Mouse (Mus musculus): ENCODE measurements at regions not wholly inside any gene's neighbourhood (a gene's known extent, or its start where the extent isn't known, plus 50 kb on each side); places are given as distances from the start of the nearest gene placed in this dataset.

DNA sequence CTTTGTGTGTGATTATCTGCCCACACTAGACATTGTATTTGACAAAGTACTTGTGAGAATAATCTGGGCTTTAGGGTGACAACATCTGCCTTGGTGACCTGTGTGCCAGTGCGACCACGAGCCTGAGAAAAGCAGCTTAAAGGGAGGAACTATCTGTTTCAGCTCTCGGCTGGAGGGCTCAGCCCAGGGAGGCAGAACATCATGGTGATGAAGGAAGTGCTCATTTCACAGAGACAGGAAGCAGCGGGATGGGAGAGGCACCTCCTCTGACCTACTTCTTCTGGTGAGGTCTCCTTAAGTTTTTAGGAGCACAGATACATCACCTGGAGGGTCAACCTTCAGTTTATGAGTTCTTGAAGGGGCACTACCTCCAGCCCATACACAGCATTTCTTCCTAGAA lies 89.8 kb downstream of the Kif26a start:
- H3K4me1 ChIP-seq: peaks cover 73% of the 10 kb centered on the region
- H3K4me2 ChIP-seq: no peak overlapping the region

DNA sequence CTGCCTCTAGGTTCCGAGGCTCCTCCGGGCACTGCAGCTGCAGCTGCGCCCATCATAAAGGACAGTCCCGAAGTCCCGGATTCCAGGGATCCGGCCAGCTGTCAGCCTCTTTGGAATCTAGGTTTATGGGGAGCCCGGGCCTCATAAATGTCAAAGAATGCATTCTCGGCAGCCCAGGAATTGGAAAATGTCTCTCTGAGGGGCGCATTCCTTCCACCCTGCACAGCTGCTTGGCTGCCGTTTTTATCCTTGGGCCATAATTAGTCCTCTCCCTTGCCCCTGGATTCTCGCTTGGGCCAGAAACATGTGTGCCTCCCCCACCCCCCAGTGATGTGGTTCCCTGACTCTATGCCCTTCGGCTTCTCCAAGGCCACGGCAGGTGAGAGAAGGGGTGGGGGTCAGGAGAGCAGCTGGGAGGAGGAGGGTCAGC lies 91.1 kb downstream of the Kif26a start:
- no peaks in the 10 kb centered on the region for H3K9me3 ChIP-seq (replicated peaks)
- H3K4me1 ChIP-seq: peaks cover 76% of the 10 kb centered on the region
- 59% methylated on average over 13 of the region's 13 CpGs for WGBS
- H3K36me3 ChIP-seq (ENCODE audit: poor library complexity, severe bottlenecking): no peaks in the 10 kb centered on the region
- no peak overlapping the region for H3K4me3 ChIP-seq
- H3K9ac ChIP-seq: no peak overlapping the region
- H3K4me2 ChIP-seq: no peak overlapping the region
- H3K27me3 ChIP-seq: no peaks in the 10 kb centered on the region
- H3K27ac ChIP-seq: no peak overlapping the region
- no peak for ATAC-seq

More for the DNA sequence above, 89.8 kb downstream of the Kif26a start:
- 49% methylated on average over 4 of the region's 4 CpGs for WGBS
- ATAC-seq: no peak
- no peak overlapping the region for H3K27ac ChIP-seq
- H3K9me3 ChIP-seq (replicated peaks): no peaks in the 10 kb centered on the region
- no peak overlapping the region for H3K9ac ChIP-seq
- H3K27me3 ChIP-seq: no peaks in the 10 kb centered on the region
- no peak overlapping the region for H3K4me3 ChIP-seq
- H3K36me3 ChIP-seq (ENCODE audit: poor library complexity, severe bottlenecking): no peaks in the 10 kb centered on the region

DNA sequence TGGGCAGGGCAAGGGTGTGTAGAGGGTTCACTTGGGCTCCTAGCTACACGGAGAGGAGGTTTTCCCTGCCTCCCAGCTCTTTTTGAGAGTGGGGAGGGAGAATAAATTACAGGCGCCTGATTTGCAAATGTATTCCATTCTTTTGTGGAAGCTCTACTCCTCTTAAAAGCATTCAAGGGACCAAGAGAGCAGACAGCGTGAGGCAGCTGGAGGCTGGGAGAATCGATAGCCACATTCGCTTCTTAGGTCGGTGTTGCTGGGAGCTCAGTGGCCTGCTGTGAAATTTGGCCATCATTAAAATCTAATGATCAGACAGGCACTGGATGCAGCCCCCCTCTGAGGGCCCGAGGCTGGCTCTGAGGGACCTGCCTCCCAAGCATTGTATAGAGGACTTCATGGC lies 92.8 kb downstream of the Kif26a start:
- no peak overlapping the region for H3K4me3 ChIP-seq
- no peak overlapping the region; the same call in 1 of the 2 replicates for H3K4me2 ChIP-seq
- no peaks in the 10 kb centered on the region for H3K36me3 ChIP-seq (ENCODE audit: poor library complexity, severe bottlenecking)
- peaks cover 83% of the 10 kb centered on the region for H3K4me1 ChIP-seq
- H3K27me3 ChIP-seq: no peaks in the 10 kb centered on the region
- H3K27ac ChIP-seq: peak overlapping the region; percentile 90
- peak; percentile 43; the same call in 1 of the 2 replicates for ATAC-seq
- H3K9me3 ChIP-seq (replicated peaks): no peaks in the 10 kb centered on the region
- WGBS: 4% methylated on average over 7 of the region's 7 CpGs
- H3K9ac ChIP-seq: peak overlapping the region; percentile 14

DNA sequence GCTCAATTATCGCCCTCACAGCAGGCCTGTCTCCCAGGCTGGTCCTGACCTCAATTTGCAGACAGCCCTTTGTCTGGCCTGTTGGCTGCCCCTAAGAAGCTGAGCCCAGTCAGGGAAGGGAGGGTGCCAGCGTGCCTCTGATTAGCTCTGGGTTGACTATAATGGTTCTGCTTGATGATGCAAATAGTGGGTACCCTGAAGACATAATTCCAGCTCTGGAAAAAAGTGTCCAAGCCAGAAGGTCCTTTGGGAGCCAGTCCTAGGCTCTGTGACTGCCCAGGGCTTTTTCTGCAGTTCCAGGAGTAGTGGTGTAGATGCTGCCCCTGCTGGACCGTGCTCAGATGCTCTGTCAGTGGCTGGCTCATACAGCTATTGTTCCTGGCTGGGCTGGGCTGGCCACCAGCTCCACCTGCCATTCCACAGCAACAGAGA lies 95.7 kb downstream of the Kif26a start:
- H3K27ac ChIP-seq: peak overlapping the region; percentile 79
- WGBS: 1% methylated on average over 3 of the region's 3 CpGs
- H3K27me3 ChIP-seq: no peaks in the 10 kb centered on the region
- no peak overlapping the region for H3K9ac ChIP-seq
- H3K9me3 ChIP-seq (replicated peaks): no peaks in the 10 kb centered on the region
- peak; percentile 67 for ATAC-seq
- H3K4me1 ChIP-seq: peaks cover 68% of the 10 kb centered on the region
- no peak overlapping the region for H3K4me2 ChIP-seq
- no peak overlapping the region for H3K4me3 ChIP-seq
- H3K36me3 ChIP-seq (ENCODE audit: poor library complexity, severe bottlenecking): no peaks in the 10 kb centered on the region

DNA sequence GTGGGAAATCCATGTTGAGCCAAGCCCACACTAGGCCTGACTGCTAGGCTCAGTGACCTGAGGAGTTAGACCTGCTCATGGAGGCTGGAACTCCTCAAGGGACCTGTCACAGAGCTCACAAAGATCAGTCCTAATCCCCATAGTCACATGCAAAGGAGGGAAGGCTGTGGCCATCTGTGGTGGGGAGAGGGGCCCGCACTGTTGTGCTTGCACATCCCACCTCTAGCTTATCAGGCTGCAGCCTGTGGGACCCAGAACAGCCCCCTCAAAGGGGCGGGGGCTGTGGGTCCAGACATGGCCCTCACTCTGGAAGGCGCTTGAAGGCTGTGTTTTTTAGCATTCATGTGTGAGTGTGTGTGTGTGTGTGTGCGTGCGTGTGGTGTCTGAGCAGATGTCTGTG lies 97.2 kb downstream of the Kif26a start:
- no peak for ATAC-seq
- no peak overlapping the region for H3K27ac ChIP-seq

DNA sequence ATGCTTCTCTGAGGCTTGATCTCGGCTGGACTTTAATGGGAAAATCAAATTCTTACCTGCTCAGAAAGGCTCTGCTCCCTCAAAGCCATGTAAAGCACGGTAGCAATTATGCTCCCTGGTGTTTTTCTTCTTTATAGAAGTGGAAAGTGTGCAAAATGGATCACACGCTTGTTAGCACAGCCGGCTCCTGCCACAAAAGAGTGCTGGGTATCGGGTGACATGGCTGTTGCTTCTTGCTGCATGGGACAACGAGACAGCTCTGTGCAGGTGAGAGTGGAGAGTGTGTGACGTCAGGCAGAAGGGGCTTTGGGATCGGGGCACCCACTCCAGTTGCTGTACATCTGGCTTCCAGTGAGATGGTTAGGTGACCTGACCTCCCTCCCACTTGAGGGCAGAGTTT lies 104.9 kb downstream of the Kif26a start:
- Histone ChIP-seq H3K4me2 (no peak overlapping the region), H3K4me1 (peaks cover 17% of the 10 kb centered on the region), H3K36me3 (ENCODE audit: poor library complexity, severe bottlenecking) (no peaks in the 10 kb centered on the region), H3K9me3 (replicated peaks) (no peaks in the 10 kb centered on the region; the same call in 1 of the 2 replicates), H3K9ac (no peak overlapping the region), H3K27me3 (no peaks in the 10 kb centered on the region; the same call in 1 of the 2 replicates), H3K4me3 (no peak overlapping the region), H3K27ac (no peak overlapping the region)
- WGBS: 44% methylated on average over 8 of the region's 8 CpGs
- no peak for ATAC-seq

More for the DNA sequence above, 97.2 kb downstream of the Kif26a start:
- Histone ChIP-seq H3K4me2 (no peak overlapping the region), H3K27me3 (no peaks in the 10 kb centered on the region; the same call in 1 of the 2 replicates), H3K4me3 (no peak overlapping the region), H3K36me3 (ENCODE audit: poor library complexity, severe bottlenecking) (no peaks in the 10 kb centered on the region), H3K9ac (no peak overlapping the region), H3K9me3 (replicated peaks) (no peaks in the 10 kb centered on the region), H3K4me1 (peaks cover 53% of the 10 kb centered on the region)
- WGBS: 76% methylated on average over 5 of the region's 5 CpGs

DNA sequence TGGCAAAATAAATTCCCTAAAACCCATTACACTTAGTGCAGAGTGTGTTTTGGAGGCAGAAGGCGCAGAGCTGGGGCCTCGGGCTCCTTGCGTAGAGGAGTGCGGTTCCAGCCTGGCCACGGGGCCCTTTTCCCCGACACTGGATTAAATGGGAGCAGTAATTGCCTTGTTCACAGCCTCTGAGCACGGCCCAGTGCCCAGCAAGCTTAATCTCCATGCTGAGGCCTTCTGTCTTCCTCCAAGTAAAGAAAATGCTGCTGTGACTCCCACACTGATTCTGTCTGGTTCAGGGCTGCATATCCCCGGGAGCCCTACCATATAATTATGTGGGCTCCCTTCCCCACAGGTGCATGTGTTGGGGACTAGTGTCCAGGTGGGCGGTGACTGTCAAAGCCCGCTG lies 107.5 kb downstream of the Kif26a start:
- no peaks in the 10 kb centered on the region for H3K36me3 ChIP-seq (ENCODE audit: poor library complexity, severe bottlenecking)
- H3K4me2 ChIP-seq: no peak overlapping the region
- H3K4me3 ChIP-seq: no peak overlapping the region
- H3K9me3 ChIP-seq (replicated peaks): no peaks in the 10 kb centered on the region; the same call in 1 of the 2 replicates
- H3K4me1 ChIP-seq: peaks cover 17% of the 10 kb centered on the region
- ATAC-seq: peak; percentile 65
- WGBS: 26% methylated on average over 10 of the region's 10 CpGs
- H3K27ac ChIP-seq: peak overlapping the region; percentile 49
- no peaks in the 10 kb centered on the region for H3K27me3 ChIP-seq
- H3K9ac ChIP-seq: peak overlapping the region; percentile 35; the same call in 1 of the 2 replicates

DNA sequence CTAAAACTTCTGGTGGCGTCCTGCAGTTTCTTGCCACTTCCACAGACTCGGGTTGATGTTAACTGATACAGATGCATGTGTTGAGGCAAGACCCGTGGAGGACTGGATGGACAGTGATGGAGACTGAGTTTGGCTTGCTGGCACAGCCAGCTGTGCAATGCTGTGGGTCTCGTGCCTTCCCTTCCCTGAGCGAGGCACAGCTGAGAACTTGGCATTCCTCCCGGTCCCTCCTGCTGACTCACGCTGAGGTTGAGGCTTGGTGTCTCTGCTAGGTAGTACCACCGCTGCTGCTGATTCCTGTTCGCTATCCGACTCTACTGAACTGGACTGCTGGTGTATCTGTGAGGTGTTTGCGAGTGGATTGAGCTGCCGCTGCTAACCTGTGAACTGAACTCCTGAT lies 109.2 kb downstream of the Kif26a start:
- Histone ChIP-seq H3K4me3 (no peak overlapping the region), H3K27me3 (0 out of 2 replicates have a peak, but pooled peaks cover 3% of the 10 kb centered on the region), H3K9me3 (replicated peaks) (no peaks in the 10 kb centered on the region; the same call in 1 of the 2 replicates), H3K4me1 (peaks cover 17% of the 10 kb centered on the region), H3K4me2 (no peak overlapping the region), H3K9ac (no peak overlapping the region), H3K27ac (no peak overlapping the region), H3K36me3 (ENCODE audit: poor library complexity, severe bottlenecking) (no peaks in the 10 kb centered on the region)
- ATAC-seq: no peak
- 86% methylated on average over 12 of the region's 12 CpGs for WGBS

DNA sequence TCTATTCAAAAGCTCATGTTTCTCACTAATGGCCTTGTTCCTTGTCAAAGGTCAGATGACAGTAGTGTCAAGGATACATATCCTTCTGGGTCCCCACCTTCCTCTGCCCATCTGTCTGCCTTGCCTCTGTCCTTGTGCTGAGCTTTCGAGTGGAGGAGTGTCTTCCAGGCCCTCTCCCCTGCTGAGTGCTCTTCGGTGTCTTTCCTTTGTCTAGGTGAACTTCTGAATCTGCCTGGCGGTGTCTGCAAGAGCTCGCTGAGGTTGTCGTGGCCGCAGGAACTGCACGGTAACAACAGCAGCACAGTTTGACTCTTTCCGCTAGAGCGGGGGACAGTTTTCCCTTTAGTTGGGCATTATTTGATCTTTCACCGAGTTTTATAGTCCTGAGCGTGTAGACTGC lies 111.7 kb downstream of the Kif26a start:
- no peak overlapping the region for H3K27ac ChIP-seq
- peaks cover 17% of the 10 kb centered on the region for H3K4me1 ChIP-seq
- 0 out of 2 replicates have a peak, but pooled peaks cover 4% of the 10 kb centered on the region for H3K27me3 ChIP-seq
- H3K36me3 ChIP-seq (ENCODE audit: poor library complexity, severe bottlenecking): no peaks in the 10 kb centered on the region
- no peak overlapping the region for H3K4me2 ChIP-seq
- H3K9ac ChIP-seq: no peak overlapping the region
- no peaks in the 10 kb centered on the region; the same call in 1 of the 2 replicates for H3K9me3 ChIP-seq (replicated peaks)
- no peak overlapping the region for H3K4me3 ChIP-seq
- ATAC-seq: no peak
- WGBS: 19% methylated on average over 11 of the region's 11 CpGs

DNA sequence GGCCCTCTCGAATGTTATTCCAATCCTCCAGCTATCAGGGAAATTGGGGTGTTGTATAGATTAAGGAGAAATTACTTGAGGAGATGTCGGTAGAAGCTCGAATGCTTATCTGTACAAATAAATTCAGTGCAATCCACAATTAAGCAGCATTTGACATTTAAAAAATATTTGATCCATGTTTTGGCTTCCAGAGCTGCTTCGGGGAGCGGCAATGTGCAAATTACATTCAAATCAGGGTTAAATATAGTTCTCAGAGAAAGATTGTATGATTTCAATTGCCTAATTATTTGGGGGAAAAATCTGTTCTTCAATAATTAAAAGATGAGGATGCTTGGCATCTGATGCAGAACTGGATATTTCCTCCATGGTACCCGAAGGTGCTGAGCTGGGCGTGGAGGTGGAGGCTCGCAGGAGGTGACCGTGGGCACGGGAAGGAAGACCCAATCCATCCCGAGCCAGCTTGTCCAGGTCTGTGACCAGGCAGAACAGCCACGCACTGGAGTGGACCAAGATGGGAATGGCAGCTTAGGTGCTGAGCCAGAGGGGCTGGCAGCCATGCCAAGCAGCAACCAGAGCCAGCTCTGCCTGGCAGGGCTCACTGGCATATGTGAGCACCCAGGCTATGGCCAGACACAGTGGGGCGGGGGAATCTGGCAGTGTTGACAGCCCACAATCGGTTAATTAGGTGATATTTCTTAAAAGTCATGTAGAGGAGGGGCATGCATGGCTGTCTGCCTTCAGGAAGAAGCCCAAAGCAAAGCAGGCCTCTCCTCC lies 117.5 kb downstream of the Kif26a start:
- Histone ChIP-seq H3K9ac (no peak overlapping the region), H3K4me2 (no peak overlapping the region), H3K27me3 (0 out of 2 replicates have a peak, but pooled peaks cover 6% of the 10 kb centered on the region), H3K4me3 (no peak overlapping the region), H3K4me1 (peaks cover 23% of the 10 kb centered on the region), H3K9me3 (replicated peaks) (no peaks in the 10 kb centered on the region), H3K27ac (peak overlapping the region; percentile 67), H3K36me3 (ENCODE audit: poor library complexity, severe bottlenecking) (no peaks in the 10 kb centered on the region)
- 72% methylated on average over 14 of the region's 14 CpGs for WGBS
- ATAC-seq: peak; percentile 85

DNA sequence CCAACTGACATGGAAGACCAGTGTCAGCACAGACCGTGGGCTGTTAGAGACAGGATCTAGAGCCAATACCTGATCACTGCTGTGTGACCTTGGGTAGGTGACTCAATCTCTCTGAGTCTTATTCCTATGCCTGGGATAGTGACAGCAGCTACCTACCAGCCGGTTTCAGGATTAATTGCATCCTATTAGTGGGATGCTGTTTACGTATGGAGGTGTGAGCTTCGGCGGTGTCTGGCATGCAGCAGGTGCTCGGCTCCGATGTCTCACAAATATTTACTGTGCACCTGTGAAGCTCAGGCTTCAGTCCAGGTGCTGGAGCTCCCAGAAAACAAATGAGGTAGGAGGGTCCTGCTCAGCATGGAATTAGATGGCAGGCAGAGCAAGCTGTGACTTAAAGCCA lies 118.2 kb downstream of the Kif26a start:
- Histone ChIP-seq H3K4me3 (no peak overlapping the region), H3K36me3 (ENCODE audit: poor library complexity, severe bottlenecking) (no peaks in the 10 kb centered on the region), H3K4me1 (peaks cover 23% of the 10 kb centered on the region), H3K27me3 (0 out of 2 replicates have a peak, but pooled peaks cover 6% of the 10 kb centered on the region), H3K9me3 (replicated peaks) (no peaks in the 10 kb centered on the region), H3K27ac (peak overlapping the region; percentile 63), H3K9ac (no peak overlapping the region), H3K4me2 (no peak overlapping the region)
- peak; percentile 52 for ATAC-seq
- 78% methylated on average over 7 of the region's 7 CpGs for WGBS

DNA sequence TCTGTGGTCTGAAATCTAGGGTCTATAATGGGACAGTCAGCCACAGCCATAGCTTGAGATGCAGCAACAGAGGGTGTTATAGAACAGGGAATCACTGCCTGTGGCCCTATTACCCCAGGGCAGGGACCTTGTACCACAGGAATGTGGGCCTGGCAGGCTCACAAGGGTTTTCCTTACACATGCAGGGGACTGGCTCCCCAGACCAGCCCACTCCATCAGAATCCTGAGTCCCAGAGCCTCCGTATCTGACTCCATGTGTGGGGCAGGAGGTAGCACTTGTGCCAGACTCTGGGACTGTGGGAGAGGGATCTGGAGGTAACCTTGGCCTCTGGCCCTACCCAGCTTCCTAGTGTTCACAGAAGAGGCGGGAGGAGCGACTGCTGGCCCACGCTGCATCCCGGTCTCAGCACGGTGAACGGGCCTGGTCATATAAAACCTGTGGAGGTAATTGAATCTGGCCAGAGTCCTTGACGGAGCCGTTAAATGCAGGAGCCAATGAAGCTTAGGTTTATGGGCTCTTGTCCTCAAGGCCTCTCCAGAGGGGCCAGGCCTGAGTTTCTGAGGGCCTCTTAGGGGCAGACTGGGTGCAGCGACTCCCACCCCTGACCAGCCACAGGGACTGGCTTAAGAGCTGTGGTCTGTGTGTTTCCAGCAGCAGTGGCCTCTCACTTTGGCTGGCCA lies 119.4 kb downstream of the Kif26a start:
- WGBS: 76% methylated on average over 10 of the region's 10 CpGs
- Histone ChIP-seq H3K4me2 (no peak overlapping the region), H3K4me3 (no peak overlapping the region), H3K27me3 (0 out of 2 replicates have a peak, but pooled peaks cover 3% of the 10 kb centered on the region), H3K27ac (no peak overlapping the region), H3K4me1 (peaks cover 23% of the 10 kb centered on the region), H3K9me3 (replicated peaks) (no peaks in the 10 kb centered on the region), H3K9ac (no peak overlapping the region), H3K36me3 (ENCODE audit: poor library complexity, severe bottlenecking) (no peaks in the 10 kb centered on the region)
- no peak for ATAC-seq

Measured in forebrain, embryonic 13.5 days (tissue).